Mouse (Mus musculus): Measurements from ENCODE around the gene Fcer1g. TPM values are rescaled to one million over a fixed set of nuclear protein-coding genes. Genes with fewer than 3 reads are reported as not detected.

Fcer1g gene
- polyA plus RNA-seq, 1 experiment from 2014 or later = 22.0 TPM

GRCm38 (mm10) chr1:171235791-171236190 lies 1.6 kb upstream of the Fcer1g start:
- no peak overlapping the region for H3K4me3 ChIP-seq
- H3K9me3 ChIP-seq = no peaks in the 10 kb centered on the region
- no peak overlapping the region for H3K9ac ChIP-seq (replicated peaks)
- no peak overlapping the region for H3K27ac ChIP-seq (replicated peaks)
- H3K27me3 ChIP-seq = no peaks in the 10 kb centered on the region
- ATAC-seq (replicated peaks) = no peak
- WGBS = 81% methylated on average over 4 of the region's 4 CpGs
- no peaks in the 10 kb centered on the region for H3K4me1 ChIP-seq
- peaks cover 66% of the 10 kb centered on the region for H3K36me3 ChIP-seq
- H3K4me2 ChIP-seq (replicated peaks) = no peak overlapping the region

- H3K4me3 ChIP-seq = no peak overlapping the region
- H3K9me3 ChIP-seq = no peaks in the 10 kb centered on the region
- H3K9ac ChIP-seq (replicated peaks) = no peak overlapping the region
- H3K36me3 ChIP-seq = peaks cover 54% of the 10 kb centered on the region
- no peak overlapping the region for H3K4me2 ChIP-seq (replicated peaks)
- no peaks in the 10 kb centered on the region for H3K4me1 ChIP-seq
- 96% methylated on average over 4 of the region's 4 CpGs for WGBS
- ATAC-seq (replicated peaks) = no peak
- H3K27me3 ChIP-seq = no peaks in the 10 kb centered on the region
- H3K27ac ChIP-seq (replicated peaks) = no peak overlapping the region
Observed at GRCm38 (mm10) chr1:171234538-171234937, 373 bp upstream of the Fcer1g start.

- Histone ChIP-seq H3K9ac (replicated peaks) (no peak overlapping the region), H3K4me1 (no peaks in the 10 kb centered on the region), H3K9me3 (no peaks in the 10 kb centered on the region), H3K27me3 (no peaks in the 10 kb centered on the region), H3K4me2 (replicated peaks) (no peak overlapping the region), H3K36me3 (peaks cover 40% of the 10 kb centered on the region), H3K27ac (replicated peaks) (no peak overlapping the region), H3K4me3 (no peak overlapping the region)
- no peak for ATAC-seq (replicated peaks)
- WGBS = 86% methylated on average over 12 of the region's 12 CpGs
Observed at GRCm38 (mm10) chr1:171232800-171233730, 1.1 kb downstream of the Fcer1g start.

DNA sequence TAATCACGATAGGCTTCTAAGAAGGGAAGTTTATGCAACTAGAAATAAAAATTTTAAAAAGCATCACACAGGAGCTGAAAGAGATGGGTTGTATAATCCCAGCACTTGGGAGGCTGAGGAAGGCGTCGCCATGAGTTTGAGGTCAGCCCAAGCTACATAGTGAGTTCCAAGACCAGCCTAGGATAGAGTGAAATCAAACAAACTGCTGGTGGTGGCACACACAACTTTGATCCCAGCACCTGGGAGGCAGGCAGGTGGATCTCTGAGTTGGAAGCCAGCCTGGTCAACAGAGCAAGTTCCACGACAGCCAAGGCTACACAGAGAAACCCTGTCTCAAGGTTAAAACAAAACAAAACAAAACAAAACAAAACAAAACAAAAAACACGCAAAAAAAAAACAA lies 1.8 kb downstream of the Fcer1g start:
- no peak for ATAC-seq (replicated peaks)
- H3K27ac ChIP-seq (replicated peaks) = no peak overlapping the region
- no peak overlapping the region for H3K4me3 ChIP-seq
- H3K4me2 ChIP-seq (replicated peaks) = no peak overlapping the region
- H3K9ac ChIP-seq (replicated peaks) = no peak overlapping the region
- no peaks in the 10 kb centered on the region for H3K4me1 ChIP-seq
- H3K9me3 ChIP-seq = no peaks in the 10 kb centered on the region
- H3K36me3 ChIP-seq = peaks cover 33% of the 10 kb centered on the region
- H3K27me3 ChIP-seq = no peaks in the 10 kb centered on the region
- WGBS = 87% methylated on average over 5 of the region's 5 CpGs

GRCm38 (mm10) chr1:171231844-171232243 lies 2.3 kb downstream of the Fcer1g start:
- H3K27ac ChIP-seq (replicated peaks) = no peak overlapping the region
- H3K9ac ChIP-seq (replicated peaks) = no peak overlapping the region
- 79% methylated on average over 4 of the region's 4 CpGs for WGBS
- ATAC-seq (replicated peaks) = no peak
- H3K4me1 ChIP-seq = no peaks in the 10 kb centered on the region
- H3K9me3 ChIP-seq = no peaks in the 10 kb centered on the region
- peaks cover 28% of the 10 kb centered on the region for H3K36me3 ChIP-seq
- H3K27me3 ChIP-seq = no peaks in the 10 kb centered on the region
- H3K4me2 ChIP-seq (replicated peaks) = no peak overlapping the region
- H3K4me3 ChIP-seq = no peak overlapping the region

- H3K9ac ChIP-seq (replicated peaks) = no peak overlapping the region
- H3K4me2 ChIP-seq (replicated peaks) = no peak overlapping the region
- no peaks in the 10 kb centered on the region for H3K4me1 ChIP-seq
- 28% methylated on average over 3 of the region's 3 CpGs for WGBS
- no peak overlapping the region for H3K27ac ChIP-seq (replicated peaks)
- H3K4me3 ChIP-seq = no peak overlapping the region
- H3K9me3 ChIP-seq = no peaks in the 10 kb centered on the region
- H3K36me3 ChIP-seq = peaks cover 15% of the 10 kb centered on the region
- no peaks in the 10 kb centered on the region for H3K27me3 ChIP-seq
- ATAC-seq (replicated peaks) = no peak
Observed at GRCm38 (mm10) chr1:171230215-171230614, 4.0 kb downstream of the Fcer1g start.

DNA sequence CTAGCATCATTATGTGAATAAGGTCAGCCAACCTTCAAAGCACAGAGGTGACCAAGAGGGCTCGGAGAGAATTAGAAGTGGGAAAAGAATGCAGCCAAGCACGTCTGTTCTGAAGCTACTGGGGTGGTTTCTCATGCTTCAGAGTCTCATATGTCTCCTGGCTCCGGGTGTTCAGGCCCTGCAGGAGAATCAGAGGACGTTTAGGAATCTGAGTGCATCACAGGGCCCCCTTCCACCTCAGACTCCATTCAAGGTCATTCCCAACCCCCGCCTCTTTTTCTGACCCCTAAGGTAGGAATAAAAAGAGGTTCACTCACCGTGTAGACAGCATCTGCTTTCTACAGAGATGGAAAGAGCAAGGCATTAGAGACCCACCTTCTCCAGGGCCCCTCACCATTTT lies 4.4 kb downstream of the Fcer1g start:
- Histone ChIP-seq H3K9me3 (no peaks in the 10 kb centered on the region), H3K9ac (replicated peaks) (no peak overlapping the region), H3K27ac (replicated peaks) (no peak overlapping the region), H3K4me1 (no peaks in the 10 kb centered on the region), H3K4me2 (replicated peaks) (no peak overlapping the region), H3K27me3 (no peaks in the 10 kb centered on the region), H3K4me3 (no peak overlapping the region), H3K36me3 (peaks cover 10% of the 10 kb centered on the region)
- 40% methylated on average over 6 of the region's 6 CpGs for WGBS
- no peak for ATAC-seq (replicated peaks)

- H3K36me3 ChIP-seq = no peaks in the 10 kb centered on the region
- no peak overlapping the region for H3K4me3 ChIP-seq
- WGBS = 77% methylated on average over 1 of the region's 1 CpGs
- H3K4me2 ChIP-seq (replicated peaks) = no peak overlapping the region
- H3K27ac ChIP-seq (replicated peaks) = no peak overlapping the region
- no peaks in the 10 kb centered on the region for H3K27me3 ChIP-seq
- H3K9me3 ChIP-seq = no peaks in the 10 kb centered on the region
- H3K9ac ChIP-seq (replicated peaks) = no peak overlapping the region
- H3K4me1 ChIP-seq = peaks cover 4% of the 10 kb centered on the region; the same call in 1 of the 2 replicates
- no peak for ATAC-seq (replicated peaks)
Observed at GRCm38 (mm10) chr1:171227879-171228278, 6.3 kb downstream of the Fcer1g start.

- Histone ChIP-seq H3K4me2 (replicated peaks) (no peak overlapping the region), H3K4me3 (no peak overlapping the region), H3K27me3 (no peaks in the 10 kb centered on the region), H3K36me3 (no peaks in the 10 kb centered on the region), H3K27ac (replicated peaks) (no peak overlapping the region), H3K9ac (replicated peaks) (no peak overlapping the region), H3K9me3 (no peaks in the 10 kb centered on the region), H3K4me1 (peaks cover 8% of the 10 kb centered on the region)
- no peak for ATAC-seq (replicated peaks)
- WGBS = 33% methylated on average over 4 of the region's 4 CpGs
Observed at GRCm38 (mm10) chr1:171226780-171227179, 7.4 kb downstream of the Fcer1g start.

- no peak for ATAC-seq (replicated peaks)
- 82% methylated on average over 5 of the region's 5 CpGs for WGBS
- H3K9ac ChIP-seq (replicated peaks) = no peak within 1 kb of the TSS
Observed at GRCm38 (mm10) chr1:171224857-171225256, 9.3 kb downstream of the Fcer1g start, which contains the start of gene Apoa2. Gene Apoa2 (plus strand): TSS chr1:171225054.

GRCm38 (mm10) chr1:171223796-171224195 lies 10.4 kb downstream of the Fcer1g start:
- Histone ChIP-seq H3K27me3 (no peaks in the 10 kb centered on the region), H3K4me2 (replicated peaks) (no peak overlapping the region), H3K9ac (replicated peaks) (no peak overlapping the region), H3K9me3 (no peaks in the 10 kb centered on the region), H3K27ac (replicated peaks) (no peak overlapping the region), H3K36me3 (peaks cover 13% of the 10 kb centered on the region; the same call in 1 of the 2 replicates), H3K4me3 (no peak overlapping the region), H3K4me1 (peaks cover 18% of the 10 kb centered on the region)
- WGBS = 95% methylated on average over 2 of the region's 2 CpGs
- ATAC-seq (replicated peaks) = no peak

More at GRCm38 (mm10) chr1:171224857-171225256, 9.3 kb downstream of the Fcer1g start, which contains the start of gene Apoa2:
- H3K4me3 ChIP-seq = no peak within 1 kb of the TSS
- H3K9me3 ChIP-seq = no peaks in the 10 kb centered on the region
- no peaks in the 10 kb centered on the region for H3K27me3 ChIP-seq
- H3K36me3 ChIP-seq = peaks cover 4% of the 10 kb centered on the region; the same call in 1 of the 2 replicates
- H3K4me2 ChIP-seq (replicated peaks) = no peak within 1 kb of the TSS
- no peak within 1 kb of the TSS for H3K27ac ChIP-seq (replicated peaks)
- peaks cover 18% of the 10 kb centered on the region for H3K4me1 ChIP-seq

DNA sequence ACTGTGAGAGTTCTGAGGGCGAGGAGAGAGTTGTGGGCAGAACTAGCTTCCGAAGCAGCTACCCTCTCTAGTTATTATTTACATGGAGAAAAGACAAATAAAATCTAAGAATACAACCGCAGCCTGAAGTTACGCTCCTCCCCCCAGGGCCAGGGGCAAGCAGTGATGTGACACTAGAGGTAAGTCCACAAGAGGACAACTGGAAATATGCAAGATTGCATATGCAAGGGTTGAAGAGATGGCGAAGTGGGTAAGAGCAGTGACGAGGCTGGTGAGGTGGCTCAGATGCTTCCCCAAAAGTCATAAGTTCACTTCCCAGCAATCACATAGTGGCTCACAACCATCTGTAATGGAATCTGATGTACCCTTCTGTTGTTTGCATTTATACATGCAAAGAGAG lies 11.0 kb downstream of the Fcer1g start:
- no peaks in the 10 kb centered on the region for H3K27me3 ChIP-seq
- peaks cover 16% of the 10 kb centered on the region; the same call in 1 of the 2 replicates for H3K36me3 ChIP-seq
- no peak for ATAC-seq (replicated peaks)
- H3K9ac ChIP-seq (replicated peaks) = no peak overlapping the region
- H3K4me1 ChIP-seq = peaks cover 18% of the 10 kb centered on the region
- WGBS = 85% methylated on average over 6 of the region's 6 CpGs
- H3K4me2 ChIP-seq (replicated peaks) = peak overlapping the region; percentile 79
- H3K9me3 ChIP-seq = no peaks in the 10 kb centered on the region
- H3K4me3 ChIP-seq = peak overlapping the region; percentile 66; the same call in 1 of the 2 replicates
- peak overlapping the region; percentile 75 for H3K27ac ChIP-seq (replicated peaks)
